Mouse (Mus musculus) thymus, postnatal 0 days (tissue): ENCODE results near the gene Arpc1b. TPM values are rescaled to one million over a fixed set of nuclear protein-coding genes. Genes with fewer than 3 reads are reported as not detected.
"Not testable (repeated sequence)": the region's sequence is repeated elsewhere in the genome, so short reads cannot be mapped to it uniquely, and the experiment has no call there.

Source experiments
- DNase-seq: peaks from one replicate; pipeline ENCODE4 v3.0.0-alpha.2; 2015; ENCODE audit warnings: low spot score
- polyA plus RNA-seq: library from polyadenylated mRNA; unstranded; fragments of >200 nt; fragmentation: Nextera tagmentation; extraction: Ambion mirVana; gene quantifications from 2 replicates; pipeline ENCODE4 v1.2.1, GENCODE M21; 2015

The Arpc1b gene
- polyA plus RNA-seq, 1 experiment from 2014 or later, result 563 TPM

DNA sequence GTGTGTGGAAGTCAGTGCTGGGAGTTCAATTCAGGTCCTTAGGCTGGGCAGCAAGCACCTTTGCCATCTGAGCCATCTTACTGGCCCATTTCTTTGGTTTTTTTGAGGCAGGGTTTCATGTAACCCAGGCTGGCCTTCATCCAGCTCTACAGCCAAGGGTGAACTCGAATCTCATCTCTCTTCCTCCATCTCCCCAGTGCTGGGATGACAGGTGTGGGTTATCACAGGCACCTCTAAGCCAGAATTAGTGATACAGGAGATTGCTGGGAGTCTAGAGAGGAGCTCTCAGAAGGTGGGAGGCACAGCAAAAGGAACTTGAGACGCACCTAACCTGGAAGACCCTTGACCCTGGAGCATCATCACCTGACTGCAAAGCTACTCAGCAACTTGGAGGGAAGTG lies 599 bp upstream of the Arpc1b start:
- DNase-seq, result no peak

DNA sequence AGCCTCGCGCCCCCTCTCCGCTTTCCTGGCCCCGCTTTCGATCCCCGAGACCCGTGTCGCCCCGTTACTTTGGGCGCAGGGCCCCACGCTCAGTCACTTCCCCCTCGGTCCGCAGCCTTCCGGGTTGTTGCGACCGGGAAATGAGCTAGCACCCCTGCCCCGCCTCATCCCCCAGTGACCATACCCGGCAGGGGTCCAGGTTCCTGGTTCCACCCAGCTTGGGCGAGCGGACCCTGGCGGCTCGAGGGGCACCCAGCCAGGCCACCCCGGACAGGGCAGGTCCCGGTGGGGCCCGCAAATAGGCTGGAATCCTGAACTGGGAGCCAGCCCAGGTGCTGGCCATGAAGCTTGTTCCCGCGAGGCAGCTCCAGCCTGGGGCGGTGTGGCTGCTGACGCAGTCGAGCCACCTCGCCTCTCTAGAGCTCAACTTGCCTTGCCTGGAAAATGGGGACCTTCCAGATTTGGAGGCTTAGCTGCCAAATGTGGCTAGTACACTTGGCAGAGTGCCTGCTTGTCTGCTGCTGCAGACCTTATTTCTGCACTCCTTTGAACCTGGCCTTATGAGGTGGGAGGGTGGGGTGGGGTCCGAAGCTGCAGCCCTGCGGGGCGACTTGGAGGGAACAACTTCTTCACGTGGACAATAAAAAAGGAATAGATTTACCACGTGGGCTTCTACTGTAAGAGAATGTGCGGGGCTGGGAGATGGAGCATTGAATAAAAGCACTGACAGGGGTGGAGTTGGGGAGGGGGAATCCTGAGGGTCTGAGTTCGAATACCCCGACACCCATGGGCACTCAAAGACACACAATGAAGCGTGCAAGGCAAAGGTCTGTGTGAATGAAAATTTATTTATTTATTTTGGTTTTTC lies 825 bp downstream of the Arpc1b start:
- peak; percentile 64 for DNase-seq

DNA sequence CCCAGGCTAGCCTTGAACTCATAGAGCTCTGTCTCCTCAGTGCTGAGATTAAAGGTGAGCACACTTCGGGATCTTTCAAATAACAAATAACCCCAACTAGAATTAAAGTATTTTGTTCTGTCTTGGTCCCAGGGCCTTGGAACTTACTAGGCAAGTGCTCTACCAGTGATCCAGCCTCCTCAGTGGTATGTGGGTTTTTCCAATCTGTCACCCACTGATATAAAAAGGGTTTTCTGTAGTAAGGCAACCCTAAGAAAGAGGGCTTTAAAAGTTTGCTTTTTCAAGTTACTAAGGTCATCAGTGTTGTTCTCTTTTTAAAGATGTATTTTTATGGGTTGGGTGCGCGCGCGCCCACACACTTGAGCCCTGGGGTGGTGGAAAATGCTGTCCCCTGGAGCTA lies 1.7 kb downstream of the Arpc1b start:
- DNase-seq, result no peak

DNA sequence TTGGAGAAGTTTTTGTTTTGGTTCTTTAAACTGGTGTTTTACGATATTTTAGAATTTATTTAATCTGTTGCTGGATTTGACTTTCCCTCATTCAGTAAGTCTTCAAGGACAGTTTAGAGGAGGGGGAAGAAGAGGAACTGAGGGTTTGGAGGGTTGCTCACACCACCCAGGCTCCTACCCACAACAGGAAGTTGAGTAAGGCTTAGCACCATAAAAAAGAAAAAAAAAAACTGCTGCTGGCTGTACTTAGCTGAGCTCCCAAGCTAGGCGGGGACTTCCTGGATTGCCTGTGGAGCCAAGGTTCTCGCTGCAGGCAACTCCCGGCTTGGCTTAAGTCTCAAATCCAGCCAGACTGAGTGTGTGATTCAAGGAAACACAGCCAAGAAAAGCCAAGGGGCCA lies 2.3 kb downstream of the Arpc1b start:
- peak; percentile 74 for DNase-seq

DNA sequence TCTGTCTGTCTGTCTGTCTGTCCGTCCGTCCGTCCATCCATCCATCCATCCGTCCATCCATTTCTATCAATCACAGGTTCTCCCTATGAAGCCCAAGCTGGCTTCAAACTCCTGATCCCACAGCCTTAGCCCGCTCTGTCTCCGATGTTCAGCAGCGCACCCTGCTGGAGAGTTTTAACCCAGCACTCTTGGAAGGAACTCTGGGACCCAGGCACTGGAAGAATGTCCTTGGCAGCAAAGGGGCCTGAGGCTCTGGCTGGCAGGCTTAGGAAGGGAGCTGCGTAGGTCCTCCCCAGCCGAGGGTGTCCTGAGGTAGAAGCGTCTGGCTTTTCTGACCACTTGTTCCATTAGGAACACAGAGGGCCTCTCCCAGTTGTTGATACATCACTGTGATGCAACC lies 2.9 kb downstream of the Arpc1b start:
- peak; percentile 55 for DNase-seq

DNA sequence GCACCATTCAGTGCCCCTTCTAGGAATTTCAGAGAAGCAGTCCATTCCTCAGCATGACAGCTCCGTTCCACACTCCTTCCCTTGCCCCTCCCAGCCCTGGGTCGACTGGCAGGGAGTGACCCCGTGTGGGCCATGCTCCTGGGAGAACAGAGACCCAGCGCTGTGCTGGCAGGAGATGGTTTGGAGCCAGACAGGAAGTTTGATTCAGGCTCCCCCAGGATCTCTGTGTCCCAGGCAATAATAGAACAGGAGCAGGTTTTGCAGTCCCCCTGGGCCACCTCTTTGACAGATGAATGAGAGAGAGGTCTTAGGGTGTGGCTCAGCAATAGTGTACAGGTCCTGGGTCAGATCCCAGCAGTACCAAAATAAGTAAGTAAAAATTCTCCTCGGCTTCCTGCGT lies 4.0 kb downstream of the Arpc1b start:
- DNase-seq, result no peak

DNA sequence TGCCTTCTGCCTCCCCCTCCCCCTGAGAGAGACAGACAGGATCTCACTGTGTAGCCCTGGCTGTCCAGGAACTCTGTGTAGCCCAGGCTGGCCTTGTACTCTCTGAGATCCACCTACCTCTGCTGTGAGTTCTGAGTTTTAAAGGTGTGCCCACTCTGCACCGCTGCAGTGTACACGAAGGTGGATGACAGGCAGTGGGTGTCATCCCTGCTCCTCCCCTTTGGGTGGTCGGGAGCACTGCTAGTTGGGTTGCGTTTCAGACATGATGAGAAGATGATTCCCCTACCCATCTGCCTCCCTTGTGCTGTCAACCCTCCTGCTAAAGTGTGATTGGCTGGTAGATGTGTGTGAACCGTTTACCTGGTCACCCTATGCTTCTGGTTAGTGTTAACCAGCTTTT lies 4.4 kb downstream of the Arpc1b start:
- DNase-seq, result no peak

DNA sequence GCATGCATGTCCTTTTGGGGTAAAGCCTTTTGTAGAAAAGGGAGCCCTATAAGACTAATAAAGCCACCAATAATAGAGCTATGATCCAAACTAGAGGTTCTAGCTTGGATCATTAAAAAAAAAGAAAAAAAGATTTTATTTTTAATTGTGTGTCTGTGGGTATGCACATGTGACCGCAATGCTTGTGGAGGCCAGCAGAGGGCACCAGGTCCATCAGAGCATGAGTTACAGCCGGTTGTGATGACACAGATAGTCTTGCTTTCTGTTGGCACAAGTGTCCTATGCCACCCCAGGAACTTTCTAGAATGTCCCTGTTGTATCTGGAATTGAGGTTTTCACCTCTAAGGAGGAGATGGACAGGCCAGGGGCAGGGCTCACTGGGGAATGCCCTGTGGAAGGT lies 5.4 kb downstream of the Arpc1b start:
- no peak for DNase-seq

DNA sequence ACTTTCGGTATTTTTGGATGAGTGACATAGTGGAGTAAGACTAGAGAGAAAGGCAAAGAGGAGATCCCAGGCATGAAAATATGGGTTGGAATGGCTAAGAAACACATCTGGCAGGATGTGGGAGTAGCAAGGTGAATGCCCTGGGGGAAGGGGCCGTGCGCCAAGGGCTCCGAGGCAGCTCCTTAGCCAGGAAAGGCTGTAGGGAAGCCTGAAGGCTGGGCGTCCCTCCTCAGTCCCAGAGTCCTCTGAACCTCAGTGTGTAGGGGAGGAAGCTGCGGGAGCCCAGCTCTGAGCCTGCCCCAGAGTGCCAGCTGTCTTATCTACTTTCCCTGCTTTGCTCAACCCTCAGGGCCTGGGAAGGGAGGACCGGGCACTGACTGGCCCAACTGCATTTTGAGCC lies 6.9 kb downstream of the Arpc1b start:
- no peak for DNase-seq

DNA sequence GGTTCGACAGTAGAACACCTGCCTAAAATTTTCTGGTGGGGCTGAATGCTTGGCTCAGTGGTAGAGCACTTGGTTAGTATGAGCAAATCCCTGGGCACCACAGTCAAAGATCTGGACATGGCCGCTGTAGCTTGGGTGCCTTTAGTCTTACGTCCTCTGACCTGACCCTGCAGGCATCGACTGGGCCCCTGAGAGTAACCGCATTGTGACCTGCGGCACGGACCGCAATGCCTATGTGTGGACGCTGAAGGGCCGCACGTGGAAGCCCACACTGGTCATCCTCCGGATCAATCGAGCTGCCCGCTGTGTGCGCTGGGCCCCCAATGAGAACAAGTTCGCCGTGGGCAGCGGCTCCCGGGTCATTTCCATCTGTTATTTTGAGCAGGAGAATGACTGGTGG lies 9.4 kb downstream of the Arpc1b start:
- no peak for DNase-seq

DNA sequence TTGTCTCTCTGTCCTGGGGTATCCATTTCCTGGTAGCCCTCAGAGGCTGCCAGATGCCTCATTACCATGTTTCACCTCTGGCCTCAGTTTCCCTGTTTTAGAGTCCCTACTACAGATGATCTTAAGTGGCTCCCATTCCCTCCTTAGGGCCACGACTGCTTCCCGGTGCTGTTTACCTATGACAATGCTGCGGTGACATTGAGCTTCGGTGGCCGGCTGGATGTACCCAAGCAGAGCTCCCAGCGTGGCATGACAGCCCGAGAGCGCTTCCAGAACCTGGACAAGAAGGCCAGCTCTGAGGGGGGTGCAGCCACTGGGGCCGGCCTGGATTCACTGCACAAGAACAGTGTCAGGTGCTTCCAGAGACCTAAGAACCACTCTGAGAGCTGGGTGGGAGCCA lies 12.6 kb downstream of the Arpc1b start:
- no peak for DNase-seq

DNA sequence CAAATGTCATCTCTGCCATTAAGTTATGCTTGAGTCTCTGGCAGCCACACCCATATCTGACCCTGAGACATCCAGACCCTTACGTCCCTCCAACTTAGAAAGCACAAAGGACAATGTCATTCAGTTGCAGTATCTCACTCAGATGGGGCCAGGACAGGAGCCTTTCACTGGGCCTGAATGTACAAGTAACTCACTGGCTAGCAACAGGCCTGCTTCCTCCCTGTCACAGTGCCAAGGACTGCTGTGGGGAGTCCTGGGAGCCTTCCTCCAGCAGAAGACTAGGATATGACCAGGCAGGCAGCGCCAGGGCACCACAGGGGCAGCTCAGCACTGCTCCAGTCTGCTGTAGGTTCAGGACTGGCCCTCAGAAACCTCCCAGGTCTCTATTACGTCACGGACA lies 15.1 kb downstream of the Arpc1b start:
- DNase-seq, result no peak

DNA sequence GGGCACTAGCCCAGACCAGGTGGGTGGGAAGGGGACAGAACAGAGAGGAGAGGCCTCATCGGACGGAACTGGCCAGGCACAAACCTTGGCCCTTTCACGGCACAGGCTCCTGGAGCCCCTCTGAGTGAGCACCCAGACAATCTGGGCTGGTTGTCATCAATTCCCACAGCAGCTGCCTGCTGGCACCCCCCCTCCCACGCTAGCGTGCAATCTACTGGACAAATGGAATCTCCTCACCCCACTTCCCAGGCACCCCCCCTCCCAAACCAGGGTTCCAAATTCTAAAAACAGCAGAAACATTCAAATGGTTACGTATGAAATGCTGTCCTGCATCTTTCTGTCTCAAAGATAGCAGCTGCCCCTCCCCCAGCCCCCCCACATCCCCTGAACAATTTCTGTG lies 15.8 kb downstream of the Arpc1b start:
- not testable (repeated sequence) for DNase-seq

DNA sequence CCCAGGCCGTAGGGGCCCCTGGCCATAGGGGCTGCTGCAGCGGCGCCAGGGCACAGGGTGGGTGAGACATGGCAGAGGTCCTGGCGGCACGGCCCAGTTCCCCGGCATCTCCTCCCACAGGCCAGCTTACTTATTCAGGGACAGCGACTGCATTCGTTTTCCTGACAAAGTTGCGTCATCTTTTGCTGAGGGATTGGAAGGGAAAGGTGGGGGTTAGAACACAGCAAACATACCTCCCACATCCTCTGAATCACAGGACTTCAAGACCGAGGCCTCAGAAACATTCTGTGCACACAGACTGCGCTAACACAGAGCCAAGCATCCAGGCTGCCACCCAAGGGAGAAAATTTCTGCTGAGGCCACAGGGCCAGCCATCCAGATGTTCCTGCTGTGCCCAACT lies 16.2 kb downstream of the Arpc1b start:
- no peak for DNase-seq

DNA sequence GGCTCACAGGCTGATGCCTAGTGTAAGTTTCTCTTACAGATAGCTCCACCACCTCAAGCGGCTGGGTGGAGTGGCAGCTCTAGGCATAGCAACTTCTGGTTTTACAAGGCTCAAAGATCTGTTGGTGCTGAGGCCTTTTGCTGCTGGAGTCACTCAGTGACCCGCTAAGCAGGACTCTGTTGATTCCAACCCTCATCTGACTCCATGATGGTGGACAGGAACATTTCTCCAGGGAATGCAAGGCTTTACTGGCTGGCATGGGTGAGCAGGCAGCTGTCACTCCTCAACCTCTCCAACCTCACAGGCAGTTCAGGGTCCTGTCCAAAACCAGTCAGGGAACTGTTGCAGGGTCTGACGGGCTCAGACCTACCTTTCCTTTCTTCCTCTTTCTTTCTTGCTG lies 17.0 kb downstream of the Arpc1b start:
- DNase-seq, result no peak

DNA sequence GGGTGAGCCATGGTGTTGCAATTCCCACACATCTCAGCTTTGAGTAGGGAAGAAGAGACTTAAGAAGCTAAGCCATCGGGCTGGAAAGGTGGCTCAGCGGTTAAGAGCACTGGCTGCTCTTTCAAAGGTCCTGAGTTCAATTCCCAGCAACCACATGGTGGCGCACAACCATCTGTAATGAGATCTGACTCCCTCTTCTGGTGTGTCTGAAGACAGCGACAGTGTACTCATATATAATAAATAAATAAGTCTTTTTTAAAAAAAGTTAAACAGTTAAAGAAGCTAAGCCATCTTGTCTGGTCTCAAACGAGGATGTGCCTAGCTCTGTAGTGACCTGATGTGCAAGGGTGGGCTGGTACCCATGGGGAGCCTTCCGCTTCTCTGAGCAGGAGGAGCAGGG lies 19.3 kb downstream of the Arpc1b start:
- DNase-seq, result not testable (repeated sequence)

DNA sequence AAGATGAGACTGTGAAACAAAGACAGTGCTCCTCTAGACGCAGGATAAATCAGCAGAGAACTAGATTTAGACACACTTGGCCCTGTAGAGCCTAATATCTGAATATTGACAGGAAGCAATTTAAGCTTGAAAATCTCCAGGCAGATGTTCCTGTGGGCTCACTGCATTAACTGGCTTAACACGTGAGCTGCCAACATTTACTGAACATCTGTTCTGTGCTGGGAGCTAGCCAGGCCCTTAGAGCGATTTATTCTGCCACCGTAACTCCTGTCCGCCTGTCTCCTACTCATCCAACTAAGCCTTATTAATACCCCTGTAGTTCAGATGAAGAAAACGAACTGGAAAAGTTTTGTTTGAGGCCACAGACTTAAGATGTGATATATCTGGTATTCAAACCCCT lies 24.8 kb downstream of the Arpc1b start:
- DNase-seq, result no peak

DNA sequence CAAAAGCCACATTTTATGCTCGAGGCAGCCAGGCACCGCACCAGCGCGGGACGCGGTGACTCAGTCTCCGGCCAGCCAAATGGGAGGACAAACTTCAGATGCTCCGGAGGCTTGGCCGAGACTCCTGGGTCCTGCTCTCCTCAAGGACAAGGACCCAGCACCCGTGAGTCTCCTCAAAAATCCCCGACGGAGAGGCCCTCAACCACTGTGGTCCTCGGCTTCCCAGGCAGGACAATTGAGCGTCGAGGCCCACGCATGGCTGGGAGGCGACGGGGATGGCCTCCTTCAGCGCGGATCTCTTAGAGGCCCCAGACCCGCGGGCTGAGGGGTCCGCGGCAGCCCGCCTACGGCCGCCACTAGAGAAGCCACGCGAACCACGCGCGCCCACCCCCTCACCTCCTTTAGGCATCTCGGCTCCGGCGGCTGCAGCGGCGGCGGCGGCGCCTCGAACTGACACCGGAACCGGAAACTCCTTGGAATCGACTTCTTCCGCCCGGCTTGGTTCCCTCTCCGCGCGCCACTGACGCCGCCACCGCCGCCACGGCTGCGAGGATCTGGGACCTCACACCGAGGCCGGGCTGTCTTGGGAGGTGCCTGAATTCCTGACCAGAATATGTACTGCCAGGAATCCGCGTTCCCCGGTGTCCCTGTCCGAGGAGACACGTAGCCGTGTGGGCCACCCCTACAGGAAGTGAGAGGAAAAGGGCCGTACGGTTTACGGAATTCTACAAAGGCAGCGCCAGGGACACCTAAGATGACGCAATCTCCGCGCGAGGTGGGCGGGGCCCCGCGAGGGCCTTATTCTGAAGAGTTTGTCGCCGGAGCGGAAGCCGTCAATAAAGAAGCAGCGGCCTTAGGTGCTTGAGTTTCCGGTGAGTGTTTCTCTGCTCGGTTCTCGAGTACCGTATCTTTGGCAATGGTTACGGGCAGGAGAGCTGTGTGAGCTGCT lies 25.8 kb downstream of the Arpc1b start, which contains the start of the genes Pdap1 and Bud31:
Gene Pdap1 (minus strand): TSS at position 668 of the 949 bp plus-strand sequence.
Gene Bud31 (plus strand): TSS at position 792 of the 949 bp plus-strand sequence.
- peak; percentile 96 for DNase-seq

DNA sequence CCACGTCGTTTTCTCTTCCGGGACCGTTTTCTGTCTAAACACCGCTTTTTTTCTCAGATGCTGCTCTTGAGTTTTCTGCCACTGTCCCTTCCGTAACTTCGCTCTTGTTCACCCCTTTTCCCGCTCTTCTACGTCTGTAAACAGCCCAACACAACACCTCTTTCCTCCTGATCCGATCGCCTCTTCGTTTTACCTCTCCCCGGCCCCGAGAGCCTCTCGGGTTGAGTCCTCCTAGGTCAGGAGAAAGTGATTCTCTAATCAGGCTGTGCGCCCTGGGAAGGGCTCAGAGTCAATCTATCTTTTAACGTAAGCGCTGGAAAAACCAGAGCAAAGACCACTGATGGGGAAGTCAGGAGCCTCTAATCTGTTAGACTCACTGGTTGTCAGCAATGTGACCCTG lies 26.6 kb downstream of the Arpc1b start:
- no peak for DNase-seq

DNA sequence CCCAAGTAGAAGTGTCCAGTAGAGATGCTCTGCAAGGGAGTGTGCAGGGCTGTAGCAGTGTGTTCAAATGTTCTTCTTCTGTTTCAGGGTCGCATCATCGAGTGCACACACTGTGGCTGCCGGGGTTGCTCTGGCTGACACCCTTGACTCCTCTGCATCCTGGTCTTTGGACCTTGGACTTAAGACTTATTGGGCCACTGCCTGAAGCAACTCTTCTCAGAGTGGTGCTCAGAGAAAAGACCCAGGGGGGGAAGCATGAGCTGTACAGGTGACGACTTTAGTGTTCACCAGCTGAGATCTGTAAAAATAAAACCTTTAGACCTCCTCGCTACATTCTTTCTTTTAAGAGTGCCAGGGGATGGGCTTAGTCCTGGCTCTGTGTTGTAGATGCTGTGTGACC lies 33.7 kb downstream of the Arpc1b start:
- no peak for DNase-seq

DNA sequence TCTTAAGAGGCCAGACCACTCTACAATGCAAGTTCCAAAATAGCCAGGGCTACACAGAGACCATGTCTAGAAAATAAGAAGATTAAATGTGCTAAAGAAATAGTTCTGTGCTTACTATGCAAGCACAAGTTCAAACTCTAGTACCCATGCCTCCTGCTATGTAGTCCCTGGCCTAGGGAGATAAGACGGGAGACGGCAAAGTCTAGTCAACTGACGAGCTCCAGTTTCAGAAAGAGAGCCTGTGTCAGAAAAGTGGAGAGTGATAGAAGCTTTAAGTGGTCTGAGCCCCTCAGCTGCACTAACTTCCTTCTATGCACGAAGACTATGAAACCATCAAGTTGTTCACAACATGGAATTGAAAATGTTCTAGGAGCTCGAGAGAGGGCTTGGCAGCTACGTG lies 35.3 kb downstream of the Arpc1b start:
- no peak for DNase-seq

DNA sequence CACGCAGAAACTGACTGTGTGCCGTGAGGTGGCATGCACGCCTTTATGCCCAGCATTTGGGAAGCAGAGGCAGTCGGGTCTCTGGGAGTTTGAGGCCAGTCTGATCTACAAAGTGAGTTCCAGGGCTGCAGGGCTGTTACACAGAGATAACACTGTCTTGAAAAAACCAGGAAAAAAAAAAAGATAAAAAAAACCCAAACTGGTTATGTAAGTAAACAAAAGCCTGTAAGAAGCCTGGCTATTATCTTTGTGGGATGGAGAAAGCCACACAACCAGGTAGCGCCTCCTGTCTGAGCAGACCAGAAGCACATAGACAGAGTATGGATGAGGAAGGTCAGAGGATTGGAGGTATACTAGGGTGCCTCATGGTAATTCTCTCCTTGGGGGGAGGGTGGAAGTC lies 38.7 kb downstream of the Arpc1b start:
- no peak for DNase-seq
